Mouse (Mus musculus): ENCODE measurements around the gene Syt2.

Syt2 gene

DNA sequence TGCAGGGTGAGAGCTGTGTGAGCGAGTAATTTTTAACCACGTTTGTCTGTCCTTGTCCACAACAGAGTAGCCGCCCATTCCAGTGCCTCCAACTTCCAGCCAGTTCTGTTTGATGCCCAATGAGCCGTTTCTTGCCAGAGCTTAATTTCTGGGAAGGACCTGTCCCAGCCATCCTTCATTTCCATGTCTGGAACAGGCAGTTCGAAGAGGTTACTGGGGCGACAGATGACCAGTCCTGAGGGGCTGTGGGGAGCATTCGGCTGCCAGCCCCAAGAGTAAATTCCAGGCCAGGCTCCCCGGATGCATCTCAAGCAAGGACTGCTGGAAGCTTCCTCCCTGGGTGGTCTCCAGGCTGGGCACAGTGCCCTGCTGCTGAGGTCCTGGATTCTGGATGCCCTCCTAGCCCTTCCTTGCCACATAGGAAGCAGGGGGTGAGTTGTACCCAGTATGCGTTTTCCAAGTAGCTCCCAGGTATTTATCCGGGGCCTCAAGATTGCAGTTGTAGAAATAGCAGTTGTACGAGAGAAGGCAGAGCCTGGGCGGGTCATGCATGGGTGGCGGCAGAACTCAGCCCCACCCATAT lies 4.9 kb downstream of the Syt2 start:
- DNase-seq = peak; percentile 55 to 59

DNA sequence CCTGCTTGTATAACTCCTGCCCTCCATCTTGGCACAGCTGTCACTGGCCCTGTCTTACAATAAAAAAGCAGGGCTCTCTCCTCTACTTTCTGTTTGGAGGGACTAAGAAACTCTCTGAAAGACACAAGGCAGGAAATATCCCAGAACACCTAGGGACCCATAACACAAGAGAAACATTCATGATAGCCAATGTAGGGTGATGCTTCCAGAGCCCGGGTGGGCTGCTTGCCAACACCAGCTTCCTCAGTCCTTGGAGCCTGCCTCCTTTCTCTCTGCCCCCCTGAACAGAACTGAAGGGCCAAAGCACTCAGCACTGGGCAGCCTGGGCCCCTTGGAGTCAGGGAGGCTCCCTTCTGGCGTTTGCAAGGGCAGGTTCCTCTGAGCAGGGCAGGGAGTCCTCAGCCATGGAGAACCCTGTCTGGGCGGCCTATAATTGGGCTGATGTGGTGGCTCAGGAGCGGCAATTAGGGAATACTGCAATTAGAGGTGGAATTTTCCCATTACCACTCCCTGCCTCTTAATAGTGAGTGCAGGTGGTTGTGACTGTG lies 5.4 kb downstream of the Syt2 start:
- DNase-seq = no peak

DNA sequence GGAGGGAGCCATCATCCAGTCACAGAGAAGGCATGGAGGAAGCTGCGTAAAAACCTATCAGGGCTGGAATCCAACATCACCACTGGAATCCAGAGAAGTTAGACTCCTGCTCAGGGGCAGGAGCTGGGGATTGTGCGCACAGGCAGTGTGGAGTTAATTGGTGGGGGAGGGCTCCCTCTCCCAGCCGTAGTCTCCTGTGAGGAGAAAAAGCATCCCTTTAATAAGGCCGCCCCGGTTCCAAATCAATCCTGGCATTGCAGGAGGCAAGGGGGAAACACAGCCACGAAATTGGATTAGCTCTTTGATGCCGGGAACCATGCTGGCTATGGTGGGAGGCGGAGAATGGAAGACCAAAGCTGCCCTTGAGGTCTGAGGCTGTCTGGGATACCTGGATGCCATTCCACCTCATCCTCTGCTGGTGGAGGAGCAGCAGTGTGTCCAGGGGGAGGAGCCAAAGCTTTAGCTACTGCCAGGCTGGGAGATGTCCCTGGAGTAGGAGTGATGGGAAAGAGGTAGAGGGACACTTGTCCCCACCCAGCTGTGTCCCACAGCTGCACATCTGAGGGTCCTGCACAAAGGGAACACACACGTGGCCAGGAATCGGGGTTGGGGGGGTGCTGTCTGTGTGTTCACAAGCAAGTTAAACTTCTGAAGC lies 7.3 kb downstream of the Syt2 start:
- DNase-seq = no peak

DNA sequence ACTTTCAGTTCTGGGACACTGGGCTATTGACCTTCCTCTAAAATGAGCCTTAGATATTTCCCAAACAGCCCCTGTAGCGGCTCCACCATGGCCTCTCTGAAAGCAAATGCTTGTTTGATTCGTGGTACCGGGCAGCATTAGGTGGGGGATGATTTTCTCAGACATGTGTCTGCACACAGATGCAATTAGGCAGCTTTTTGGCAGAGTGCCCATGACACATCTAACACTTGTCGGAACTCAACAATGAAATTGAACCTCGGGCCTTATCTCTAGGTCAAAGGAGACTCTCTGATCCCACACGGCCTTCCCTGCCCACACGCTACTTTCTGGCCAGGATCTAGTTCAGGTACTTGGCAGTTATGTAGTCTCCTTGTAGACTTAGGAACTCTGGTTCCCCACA lies 12.4 kb downstream of the Syt2 start:
- DNase-seq = no peak

DNA sequence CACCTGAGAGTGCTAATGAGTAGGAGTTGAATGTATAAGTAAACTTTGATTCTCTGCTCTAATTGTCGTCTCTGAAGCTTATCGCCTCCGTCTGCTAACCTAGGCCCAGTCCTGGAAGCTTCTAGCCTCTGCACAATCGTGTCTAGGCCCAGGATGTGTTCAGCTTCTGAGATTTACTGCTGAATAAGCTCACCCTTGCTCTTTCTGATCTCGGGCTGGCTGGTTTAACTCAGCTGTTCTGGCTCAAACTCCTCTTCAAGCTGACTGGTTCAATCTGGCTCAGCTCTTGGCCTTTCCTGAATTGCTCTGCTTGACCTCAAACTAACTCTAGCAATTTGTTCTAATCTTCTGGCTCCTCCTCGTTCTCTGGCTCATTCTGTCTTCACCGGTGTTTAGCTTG lies 13.7 kb downstream of the Syt2 start:
- DNase-seq = no peak

GRCm38 (mm10) chr1:134671234-134672070 lies 25.0 kb downstream of the Syt2 start:
- no peak for DNase-seq

DNA sequence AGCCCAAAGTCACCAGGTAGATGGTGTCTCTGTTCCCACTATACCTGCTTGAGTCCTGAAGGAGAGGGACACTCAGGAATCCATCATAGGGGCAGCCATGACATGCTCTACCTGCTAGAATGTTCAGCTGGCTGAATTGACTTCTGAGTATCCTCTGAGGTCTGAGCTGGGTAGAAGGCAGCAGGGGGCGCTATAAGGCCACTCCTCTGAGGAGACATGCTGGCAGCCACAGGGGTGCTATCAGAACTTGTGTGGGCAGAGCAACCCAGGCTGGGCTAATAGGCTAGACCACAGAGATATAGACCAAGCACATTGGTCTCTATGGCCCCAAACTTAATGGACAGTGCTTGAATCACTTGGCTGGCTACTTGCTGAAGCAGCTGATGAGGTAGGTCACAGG lies 27.8 kb downstream of the Syt2 start:
- DNase-seq = peak; percentile 65 to 67

GRCm38 (mm10) chr1:134679445-134679844 lies 33.0 kb downstream of the Syt2 start:
- peak; percentile 56 to 62 for DNase-seq

DNA sequence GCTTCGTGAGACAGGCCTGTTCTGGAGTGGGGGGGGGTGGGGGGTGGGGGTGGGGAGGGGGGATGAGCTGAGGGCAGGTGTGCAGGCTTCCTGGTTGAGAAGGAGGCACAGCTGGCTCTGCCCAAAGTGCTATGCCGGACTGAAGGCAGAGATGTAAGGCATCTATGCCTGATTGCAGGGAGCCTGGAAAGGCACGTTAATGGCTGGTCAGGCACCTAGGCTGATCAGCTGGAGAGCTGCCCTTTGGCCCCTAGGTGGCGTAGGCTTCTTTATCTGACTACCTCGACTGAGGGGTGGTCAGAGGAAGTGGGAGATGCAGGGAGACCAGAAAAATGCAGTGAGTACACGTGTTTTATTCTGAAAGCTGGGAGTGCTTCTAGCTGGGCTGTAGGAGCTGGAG lies 34.1 kb downstream of the Syt2 start:
- DNase-seq = no peak

GRCm38 (mm10) chr1:134682460-134682859 lies 36.0 kb downstream of the Syt2 start:
- DNase-seq = no peak

DNA sequence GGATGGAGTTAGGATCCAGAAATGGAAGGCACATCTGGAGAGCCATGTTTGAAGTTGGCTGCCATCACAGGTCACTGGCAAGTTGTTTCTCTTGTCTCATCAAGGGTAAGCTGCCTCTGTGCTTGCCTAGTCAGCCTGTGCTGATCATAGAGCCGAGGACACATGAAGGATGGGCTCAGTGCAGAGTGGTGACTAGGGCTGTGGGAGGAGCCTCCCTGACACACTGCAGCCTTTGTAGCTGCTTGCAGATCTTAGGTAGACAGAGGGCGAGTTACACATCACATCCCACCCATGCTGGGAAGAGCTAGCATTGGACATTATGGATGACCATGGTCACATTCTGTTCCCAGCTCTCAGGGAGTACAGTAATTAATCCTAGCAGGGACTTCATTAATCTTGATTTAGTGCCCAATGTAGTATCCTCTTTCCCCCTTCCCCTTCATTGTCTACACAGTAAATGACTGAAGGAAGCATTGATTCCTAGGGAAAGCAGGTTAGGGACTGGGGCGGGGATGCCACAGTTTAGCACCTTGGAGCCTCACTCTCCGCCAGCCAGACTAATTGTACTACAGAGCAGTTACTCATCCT lies 40.5 kb downstream of the Syt2 start:
- DNase-seq = no peak

DNA sequence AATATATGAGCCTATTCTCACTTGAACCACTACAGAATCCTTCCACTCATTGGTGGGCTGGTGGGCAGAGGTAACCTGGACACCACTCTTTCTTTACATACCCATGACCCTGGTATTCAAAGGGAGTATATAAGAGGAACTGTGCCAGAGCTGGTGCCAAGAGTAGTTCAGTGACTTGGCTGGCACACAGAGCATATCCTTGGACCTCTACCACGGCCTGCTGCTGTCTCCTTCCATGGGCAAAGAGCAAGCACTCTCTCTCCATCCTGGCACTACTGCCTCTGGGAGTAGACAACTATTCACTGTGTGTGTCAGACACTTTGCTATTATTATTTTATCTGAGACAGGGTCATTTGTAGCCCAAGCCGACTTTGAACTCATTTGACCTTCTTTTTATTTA lies 49.8 kb downstream of the Syt2 start:
- no peak for DNase-seq

DNA sequence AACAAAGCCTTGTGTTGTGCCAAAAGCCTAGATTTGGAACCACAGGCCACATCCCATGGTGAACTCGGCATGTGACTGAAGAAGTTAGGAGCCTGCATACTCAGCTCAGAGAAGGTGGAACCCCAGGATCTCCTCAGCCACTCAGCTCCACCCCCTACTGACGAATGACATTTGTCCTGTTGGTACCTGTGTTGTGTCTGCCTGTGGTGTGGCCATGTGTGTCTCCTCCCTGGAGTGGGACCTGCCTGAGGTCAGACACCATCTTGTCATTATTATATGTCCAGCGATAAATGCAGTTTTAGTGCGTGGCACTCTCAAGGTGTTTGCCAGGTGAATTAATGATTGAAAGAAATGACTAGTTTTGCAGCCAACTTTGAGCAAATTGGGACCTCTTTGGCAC lies 50.6 kb downstream of the Syt2 start:
- no peak for DNase-seq

GRCm38 (mm10) chr1:134697522-134698250 lies 51.2 kb downstream of the Syt2 start:
- DNase-seq = no peak

- no peak for DNase-seq
These were observed 52.0 kb downstream of the Syt2 start for GRCm38 (mm10) chr1:134698486-134698885.

DNA sequence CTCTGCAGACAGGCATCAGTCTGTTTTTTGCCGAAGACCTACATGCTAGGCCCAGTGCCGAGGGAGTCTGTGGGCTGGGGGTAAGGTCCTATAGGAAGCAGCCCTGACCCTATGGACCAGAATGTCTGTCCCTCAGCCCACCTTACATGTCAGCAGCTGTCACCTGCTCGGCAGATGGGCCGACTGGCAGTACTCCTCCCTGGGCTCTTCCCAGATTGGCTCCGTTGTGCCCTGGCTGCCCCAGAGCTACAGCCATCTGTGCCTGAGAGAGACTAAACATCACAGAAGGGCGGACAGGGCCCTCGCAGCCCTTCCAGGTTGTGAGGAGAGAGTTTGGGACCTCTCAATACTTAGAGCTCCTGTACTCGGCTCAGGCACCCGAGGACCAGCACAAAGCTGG lies 52.9 kb downstream of the Syt2 start:
- no peak for DNase-seq

GRCm38 (mm10) chr1:134700151-134700550 lies 53.7 kb downstream of the Syt2 start:
- DNase-seq = no peak

GRCm38 (mm10) chr1:134700634-134701033 lies 54.2 kb downstream of the Syt2 start:
- no peak for DNase-seq

GRCm38 (mm10) chr1:134701191-134701590 lies 54.7 kb downstream of the Syt2 start:
- no peak for DNase-seq

DNA sequence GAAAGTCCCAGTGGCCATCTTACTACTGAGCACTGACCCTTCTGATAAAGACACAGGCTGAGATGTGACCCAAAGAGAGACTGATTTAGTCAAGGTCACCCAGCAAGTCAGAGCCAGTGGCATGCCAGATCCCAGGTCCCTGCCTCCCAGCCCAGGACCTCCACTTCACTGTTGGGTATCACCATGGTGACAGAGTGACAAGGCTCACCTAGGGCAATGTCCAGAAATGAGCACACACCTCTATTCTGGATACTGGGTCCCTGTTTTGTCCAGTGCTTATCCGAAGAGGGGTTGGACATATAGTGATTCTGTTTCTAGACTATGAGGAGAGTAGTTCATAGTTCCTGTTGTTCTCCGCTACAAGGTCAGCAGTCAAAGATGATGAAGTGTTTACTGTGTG lies 56.8 kb downstream of the Syt2 start:
- no peak for DNase-seq

- DNase-seq = peak; percentile 37 to 40
These were observed 58.2 kb downstream of the Syt2 start for GRCm38 (mm10) chr1:134704396-134705306.

DNA sequence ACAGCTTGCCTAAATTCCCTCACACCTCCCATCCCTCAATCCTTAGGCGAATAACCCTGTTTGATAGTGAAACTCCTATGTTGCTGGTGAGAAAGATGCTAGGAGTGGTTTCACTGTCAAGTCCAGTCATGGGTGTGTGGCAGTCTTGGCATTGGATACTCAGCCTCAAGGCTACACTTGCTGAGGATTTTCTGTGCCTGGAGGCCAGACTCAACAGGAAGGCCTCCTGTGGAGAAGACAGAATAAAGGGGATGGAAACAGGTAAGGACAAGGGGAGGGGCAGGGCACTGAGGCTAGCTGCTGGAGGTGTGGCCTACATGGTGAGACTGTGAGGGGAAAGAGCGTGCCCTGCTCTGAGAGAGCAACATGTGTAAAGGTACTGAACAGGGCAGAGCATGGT lies 60.1 kb downstream of the Syt2 start:
- no peak for DNase-seq
